Mouse (Mus musculus) cerebellum, postnatal 14 days (tissue): Measurements from ENCODE around the gene Tars.
A peak's percentile ranks its signal among the peaks of the same experiment; 100 is the strongest.

Source experiments
- DNase-seq, 2 experiments: peaks; one replicate each; pipeline ENCODE4 v3.0.0; 2021; ENCODE audit warnings: mixed read lengths in 2 of 2

The Tars gene

GRCm38 (mm10) chr15:11361824-11362223 is 37.6 kb downstream of the Tars start:
- no peak for DNase-seq

GRCm38 (mm10) chr15:11360888-11361287 is 38.6 kb downstream of the Tars start:
- DNase-seq: no peak

DNA sequence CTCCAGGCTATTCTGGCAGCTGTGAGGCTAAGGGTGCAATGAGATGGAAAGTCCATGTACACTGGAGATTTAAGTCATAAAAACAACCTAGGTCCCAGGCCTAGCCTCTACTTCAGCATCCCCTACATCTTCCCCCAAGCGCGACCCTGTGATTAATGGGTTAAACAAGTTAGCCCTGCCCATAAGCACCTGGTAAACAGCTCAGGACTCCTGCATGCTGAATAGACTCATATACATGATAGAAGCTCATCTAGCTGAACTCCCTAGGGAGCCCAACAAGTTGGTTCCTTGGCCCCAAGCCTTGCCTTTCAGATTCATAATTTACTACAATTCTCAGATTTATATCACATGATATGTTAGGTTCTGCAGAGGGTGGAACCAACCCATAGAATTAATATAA is 42.0 kb downstream of the Tars start:
- DNase-seq: no peak

DNA sequence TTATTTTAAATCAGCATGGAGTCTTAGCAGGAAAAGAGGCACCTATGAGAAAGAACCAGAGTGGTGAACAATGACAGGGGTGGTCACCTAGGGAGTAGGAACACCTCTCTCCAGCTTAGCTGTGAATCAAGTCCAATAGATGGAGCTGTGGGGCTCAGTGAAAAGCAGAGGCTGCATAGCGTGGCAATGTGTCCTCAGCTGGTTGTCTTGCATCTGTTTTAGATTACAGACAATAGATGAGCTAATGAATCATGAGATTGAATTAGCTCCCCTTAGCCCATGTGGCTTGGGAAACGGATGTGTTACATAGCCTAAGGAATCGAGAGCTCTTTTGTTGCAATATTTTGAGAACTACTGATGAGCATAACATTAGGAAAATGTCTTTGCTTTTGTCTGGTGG is 43.6 kb downstream of the Tars start:
- no peak for DNase-seq

GRCm38 (mm10) chr15:11339467-11340180 is 59.8 kb downstream of the Tars start:
- peak; percentile 2 to 6 for DNase-seq
